Mouse (Mus musculus) left cerebral cortex, adult 8-10 months (tissue): ENCODE results near the gene Slc28a1. TPM values are rescaled to one million over a fixed set of nuclear protein-coding genes. Genes with fewer than 3 reads are reported as not detected.
A peak's percentile ranks its signal among the peaks of the same experiment; 100 is the strongest.
"Not testable (repeated sequence)": the region's sequence is repeated elsewhere in the genome, so short reads cannot be mapped to it uniquely, and the experiment has no call there.

Experiments used
- DNase-seq, 2 experiments: peaks; one replicate each; pipeline ENCODE4 v3.0.0; 2022; ENCODE audit warnings: low spot score in 2 of 2
- total RNA-seq, 4 experiments: library from RNA; stranded (reverse); gene quantifications; 2 replicates each; pipeline ENCODE4 v1.2.4; 2022

Gene Slc28a1
- total RNA-seq, 4 experiments from 2014 or later, result 0.20 to 0.32 (median 0.26) TPM; not detected in 1

- DNase-seq, result no peak
Measured at GRCm38 (mm10) chr7:81164411-81164810, 49.8 kb downstream of the Slc28a1 start.

DNA sequence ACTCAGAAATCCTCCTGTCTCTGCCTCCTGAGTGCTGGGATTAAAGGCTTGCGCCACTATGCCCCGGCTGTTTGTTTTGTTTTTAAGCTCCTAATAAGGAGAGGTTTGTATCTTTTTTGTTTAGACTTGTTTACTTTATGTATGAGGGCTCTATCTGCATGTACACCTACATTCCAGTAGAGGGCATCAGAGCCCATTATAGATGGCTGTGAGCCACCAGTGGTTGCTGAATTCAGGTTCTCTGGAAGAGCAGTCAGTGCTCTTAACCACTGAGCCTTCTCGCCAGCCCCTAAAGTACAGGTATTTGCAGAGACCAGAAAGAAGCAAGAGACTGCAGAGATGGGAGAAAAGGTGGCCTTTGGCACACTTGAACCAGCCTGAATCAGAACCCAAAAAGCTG lies 52.5 kb downstream of the Slc28a1 start:
- DNase-seq, result no peak

- no peak for DNase-seq
Measured at GRCm38 (mm10) chr7:81169351-81169750, 54.8 kb downstream of the Slc28a1 start.

- DNase-seq, result no peak
Measured at GRCm38 (mm10) chr7:81173931-81174330, 59.3 kb downstream of the Slc28a1 start.

DNA sequence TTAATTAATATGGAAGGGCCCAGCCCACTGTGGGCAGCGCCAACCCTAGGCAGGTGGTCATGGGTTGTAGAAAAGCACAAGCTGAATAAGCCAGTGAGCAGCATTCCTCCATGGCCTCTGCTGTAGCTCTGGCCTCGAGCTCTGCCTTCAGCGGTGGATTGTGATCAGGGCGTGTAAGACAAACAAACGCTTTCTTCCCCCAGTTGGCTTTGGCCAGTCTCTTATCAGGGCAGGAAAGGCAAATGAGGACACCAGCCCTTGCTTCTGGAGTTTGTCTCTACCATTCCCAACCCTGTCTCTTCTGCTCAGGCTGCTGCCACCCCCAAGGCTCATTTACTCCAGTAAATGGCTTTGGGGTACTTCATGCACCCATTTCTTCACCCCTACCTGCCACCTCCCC lies 60.1 kb downstream of the Slc28a1 start:
- DNase-seq, result no peak

DNA sequence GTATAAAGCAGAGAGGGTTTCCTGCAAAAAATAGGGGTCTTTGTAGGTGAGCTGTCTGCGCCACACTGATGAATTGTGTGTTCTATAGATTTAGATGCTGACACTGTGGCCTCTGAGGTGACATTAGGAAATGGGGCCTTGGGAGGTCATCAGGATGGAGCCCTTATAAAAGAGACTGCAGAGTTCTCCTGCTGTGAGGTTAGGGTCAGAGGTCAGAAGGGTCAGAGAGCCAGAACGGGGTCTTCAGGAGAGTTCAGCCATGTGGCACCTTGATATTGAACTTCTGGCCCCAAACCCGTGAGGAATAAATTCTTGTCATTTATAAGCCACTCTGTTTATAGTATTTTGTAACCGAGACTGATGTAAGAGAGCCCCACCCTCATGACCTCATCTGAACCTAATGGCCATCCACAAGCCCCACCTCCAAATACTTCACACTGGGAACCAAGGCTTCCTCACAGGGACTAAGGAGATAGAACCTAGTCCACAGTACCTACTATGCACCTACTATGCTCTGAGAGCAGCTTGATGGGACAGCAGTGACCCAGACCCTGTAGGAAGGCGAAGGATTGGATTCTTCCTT lies 61.7 kb downstream of the Slc28a1 start:
- no peak for DNase-seq

- DNase-seq, result peak in 1 of 2 experiments; percentile 58
Measured at GRCm38 (mm10) chr7:81179494-81179893, 64.9 kb downstream of the Slc28a1 start.

GRCm38 (mm10) chr7:81182492-81183175 lies 68.0 kb downstream of the Slc28a1 start:
- DNase-seq, result no peak

- no peak for DNase-seq
Measured at GRCm38 (mm10) chr7:81183181-81183580, 68.6 kb downstream of the Slc28a1 start.

DNA sequence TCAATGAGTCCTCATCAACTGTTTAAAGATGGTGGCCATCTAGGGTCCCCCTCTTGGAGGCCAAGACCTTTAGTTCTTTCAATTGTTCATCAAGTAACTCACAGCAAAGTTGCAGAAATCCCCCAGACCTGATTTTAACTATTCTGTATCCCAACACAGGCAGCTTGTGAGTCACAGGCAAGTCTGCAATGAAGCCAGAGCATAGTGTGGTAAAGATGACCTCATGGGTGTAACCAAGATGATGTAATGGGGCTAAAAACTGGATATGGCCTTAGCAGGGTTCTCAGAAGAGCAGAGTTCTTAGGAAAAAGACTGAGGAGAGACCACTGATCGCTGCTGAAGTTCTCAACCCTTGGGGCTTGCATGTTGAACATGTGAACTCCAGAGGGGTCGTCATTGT lies 69.5 kb downstream of the Slc28a1 start:
- no peak for DNase-seq

GRCm38 (mm10) chr7:81184651-81185050 lies 70.1 kb downstream of the Slc28a1 start:
- no peak for DNase-seq

DNA sequence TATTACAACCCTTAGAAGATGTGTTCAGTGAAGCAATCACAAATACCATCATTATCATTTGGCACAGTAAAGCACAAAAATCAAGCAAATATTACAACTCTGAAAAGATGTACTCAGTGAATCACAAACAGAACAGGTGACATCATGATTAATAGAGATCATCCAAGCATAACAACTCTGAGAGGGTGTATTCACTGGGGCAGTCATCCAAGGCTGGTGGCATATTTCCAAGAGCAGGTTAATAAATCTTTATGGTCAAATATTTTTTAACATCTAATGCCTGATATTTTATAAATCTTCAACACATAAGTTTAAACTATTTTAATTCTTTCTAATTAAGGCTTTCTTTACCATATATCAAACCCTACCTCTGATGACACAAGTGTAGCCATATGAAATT lies 71.4 kb downstream of the Slc28a1 start:
- DNase-seq, result not testable (repeated sequence)

DNA sequence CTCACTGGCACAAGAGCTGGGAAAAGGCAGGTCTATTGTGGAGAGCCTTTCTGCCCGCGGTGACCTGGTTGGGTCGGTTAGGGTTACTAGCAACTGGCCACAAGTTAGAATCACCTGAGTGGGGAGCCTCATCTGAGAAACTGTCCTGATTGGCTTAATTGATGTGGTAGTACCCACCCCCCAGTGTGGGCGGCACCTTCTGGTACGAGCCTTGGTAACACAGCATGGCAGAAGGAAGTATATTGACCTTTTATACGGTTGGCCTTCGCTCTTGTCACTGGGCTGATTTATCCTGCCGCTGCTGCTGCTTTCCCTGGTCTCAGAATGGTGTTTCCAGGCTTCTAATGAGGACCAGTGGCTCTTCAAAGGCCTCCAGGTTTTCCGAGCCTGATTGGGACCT lies 74.6 kb downstream of the Slc28a1 start:
- DNase-seq, result no peak

- no peak for DNase-seq
Measured at GRCm38 (mm10) chr7:81195509-81195908, 80.9 kb downstream of the Slc28a1 start.

DNA sequence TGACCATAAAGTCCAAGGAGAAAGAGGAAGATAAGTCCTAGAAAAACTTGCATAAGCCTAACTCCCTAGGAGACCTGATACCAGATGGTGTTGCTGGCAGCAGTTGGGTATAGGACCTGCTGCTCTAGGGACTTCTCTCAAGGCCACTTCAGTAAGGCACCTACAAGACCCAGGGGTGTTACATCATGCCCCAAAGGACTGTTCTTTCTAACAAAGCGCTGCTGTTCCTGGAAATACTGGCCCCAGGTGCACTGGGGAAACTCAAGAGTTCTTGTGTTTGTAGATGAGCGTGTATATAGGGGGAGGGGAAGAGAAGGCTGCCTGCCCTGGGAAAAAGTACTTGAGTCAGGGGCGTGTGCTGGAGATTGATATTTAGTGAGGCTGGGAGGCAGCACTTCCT lies 82.2 kb downstream of the Slc28a1 start:
- DNase-seq, result no peak

- no peak for DNase-seq
Measured at GRCm38 (mm10) chr7:81198538-81198937, 83.9 kb downstream of the Slc28a1 start.

DNA sequence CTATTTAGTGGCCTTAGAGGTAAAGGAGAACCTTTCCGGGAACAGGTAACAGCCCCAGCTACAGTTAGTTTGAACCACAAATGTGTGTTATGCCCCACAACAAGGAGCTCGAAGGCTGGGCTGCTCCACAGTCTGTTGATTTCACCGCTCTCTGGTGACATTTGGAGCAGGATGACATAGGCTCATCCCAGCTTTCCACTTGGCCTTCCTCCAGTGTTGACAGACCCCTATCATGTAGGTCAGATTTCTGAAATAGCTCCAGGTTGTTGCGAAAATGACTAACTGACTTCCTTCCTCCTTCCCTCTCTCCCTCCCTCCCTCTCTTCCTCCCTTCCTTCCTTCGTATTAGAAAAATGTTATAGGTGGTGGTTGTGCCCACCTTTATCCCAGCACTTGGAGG lies 84.5 kb downstream of the Slc28a1 start:
- no peak for DNase-seq

DNA sequence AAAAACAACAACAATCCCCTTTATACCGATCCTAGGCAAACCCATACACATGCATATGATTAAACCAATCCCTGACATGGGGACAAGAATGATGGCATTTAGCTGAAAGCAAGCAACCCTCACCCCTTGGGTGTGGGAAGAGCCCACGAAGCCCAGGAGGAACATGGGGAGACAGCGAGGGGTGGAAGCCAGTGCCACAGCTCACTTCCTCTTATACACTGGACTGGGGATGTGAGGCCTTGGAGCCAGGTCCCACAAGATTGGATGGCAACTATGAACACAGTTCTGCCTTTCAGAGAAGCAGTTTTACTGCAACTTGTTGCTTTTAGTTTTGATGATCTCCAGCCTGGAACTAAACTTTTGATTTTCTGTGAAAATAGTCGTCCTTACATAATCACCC lies 85.2 kb downstream of the Slc28a1 start:
- no peak for DNase-seq

GRCm38 (mm10) chr7:81202389-81202788 lies 87.8 kb downstream of the Slc28a1 start:
- no peak for DNase-seq

GRCm38 (mm10) chr7:81203576-81203975 lies 89.0 kb downstream of the Slc28a1 start:
- not testable (repeated sequence) for DNase-seq

DNA sequence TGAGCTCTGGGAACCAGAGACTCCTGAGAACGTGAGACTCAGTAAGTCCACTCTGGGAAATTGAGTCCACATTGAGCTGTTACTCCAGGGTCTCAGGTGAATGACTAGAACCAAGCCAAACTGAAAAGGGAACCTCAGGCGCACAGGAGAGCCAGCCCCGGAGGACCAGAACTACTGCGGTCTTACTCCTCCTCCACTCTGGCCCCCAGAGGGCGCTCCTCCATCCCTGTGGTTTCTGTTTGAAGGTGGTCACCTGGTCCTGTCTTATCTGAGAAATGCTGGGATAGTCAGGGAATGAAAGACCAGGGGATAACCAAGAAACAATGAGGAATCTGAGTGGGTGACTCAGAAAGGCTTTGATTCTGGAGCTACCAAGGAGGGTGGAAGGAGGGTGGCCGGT lies 94.3 kb downstream of the Slc28a1 start:
- DNase-seq, result peak in 1 of 2 experiments; percentile 22

GRCm38 (mm10) chr7:81209979-81210685 lies 95.5 kb downstream of the Slc28a1 start:
- DNase-seq, result no peak

DNA sequence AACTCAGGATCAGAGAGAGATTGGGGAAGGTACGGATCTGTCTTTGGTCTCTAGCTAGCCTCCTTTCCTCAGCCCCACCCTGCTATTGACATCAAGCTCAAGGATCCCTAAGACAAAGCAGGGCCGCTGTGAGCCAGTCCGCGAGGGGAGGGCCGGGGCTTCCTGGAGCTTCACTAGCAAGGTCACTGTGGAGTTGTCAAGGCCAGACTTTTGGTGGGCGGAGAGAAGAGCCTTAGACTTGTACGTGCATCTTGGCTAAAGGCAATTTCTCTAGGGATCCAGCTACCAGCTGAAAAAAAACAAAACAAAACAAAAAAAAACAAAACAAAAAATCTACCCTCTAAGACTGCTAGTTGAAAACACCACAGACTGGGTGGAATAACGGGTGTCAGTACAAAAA lies 97.2 kb downstream of the Slc28a1 start:
- no peak for DNase-seq
